Mouse (Mus musculus) C2C12 (cell line): ENCODE measurements around the gene Bcar3. TPM values are rescaled to one million over a fixed set of nuclear protein-coding genes. Genes with fewer than 3 reads are reported as not detected.

ENCODE experiments used
- H3K27me3 ChIP-seq: one replicate; pipeline ENCODE4 v1.6.1; 2011; ENCODE audit not compliant: control insufficient read depth, insufficient read depth, insufficient read length
- H3K36me3 ChIP-seq: one replicate; pipeline ENCODE4 v1.6.1; 2011; ENCODE audit not compliant: control insufficient read depth, insufficient read depth
- H3K4me3 ChIP-seq: one replicate; pipeline ENCODE4 v1.5.1; 2011; ENCODE audit warnings: mild to moderate bottlenecking, control low read depth; ENCODE audit not compliant: poor library complexity, insufficient read depth, severe bottlenecking
- H3K79me2 ChIP-seq: one replicate; pipeline ENCODE4 v1.6.1; 2011; ENCODE audit not compliant: control insufficient read depth, insufficient read depth
- H3K79me3 ChIP-seq: one replicate; pipeline ENCODE4 v1.6.1; 2011; ENCODE audit warnings: low read depth, control low read depth
- H3ac ChIP-seq: one replicate; pipeline ENCODE3; 2011; ENCODE audit warnings: low read depth; ENCODE audit not compliant: control insufficient read depth, insufficient read length
- CEBPB ChIP-seq: IDR thresholded peaks from one replicate; pipeline ENCODE4 v1.6.1; 2011; ENCODE audit warnings: low read depth, mild to moderate bottlenecking, control low read depth, moderate library complexity
- CTCF ChIP-seq: IDR thresholded peaks from one replicate; pipeline ENCODE4 v1.5.1; 2011; ENCODE audit not compliant: control insufficient read depth, insufficient read depth, insufficient read length
- FOSL1 ChIP-seq: IDR thresholded peaks from one replicate; pipeline ENCODE4 v1.8.0; 2011; ENCODE audit warnings: mild to moderate bottlenecking, low read length; ENCODE audit not compliant: poor library complexity, insufficient read depth, severe bottlenecking
- MAX ChIP-seq: IDR thresholded peaks from one replicate; pipeline ENCODE4 v1.6.1; 2011; ENCODE audit warnings: mild to moderate bottlenecking, control low read depth
- MYOD1 ChIP-seq: IDR thresholded peaks from one replicate; pipeline ENCODE4 v1.6.1; 2011; ENCODE audit warnings: low read depth; ENCODE audit not compliant: control insufficient read depth, insufficient read length
- MYOG ChIP-seq: IDR thresholded peaks from one replicate; pipeline ENCODE4 v1.6.1; 2011; ENCODE audit not compliant: control insufficient read depth, insufficient read length; ENCODE audit errors: extremely low read depth
- USF1 ChIP-seq: IDR thresholded peaks from one replicate; pipeline ENCODE4 v1.6.1; 2011; ENCODE audit warnings: low read depth, mild to moderate bottlenecking, control low read depth, moderate library complexity
- polyA plus RNA-seq: library from polyadenylated mRNA; unstranded; fragments of >200 nt; fragmentation: generic; extraction: Trizol; gene quantifications from one replicate; pipeline ENCODE4 v1.2.1, GENCODE M21; 2012; ENCODE audit warnings: missing spikeins

Bcar3 gene
- polyA plus RNA-seq, 1 experiment = 34.9 TPM

DNA sequence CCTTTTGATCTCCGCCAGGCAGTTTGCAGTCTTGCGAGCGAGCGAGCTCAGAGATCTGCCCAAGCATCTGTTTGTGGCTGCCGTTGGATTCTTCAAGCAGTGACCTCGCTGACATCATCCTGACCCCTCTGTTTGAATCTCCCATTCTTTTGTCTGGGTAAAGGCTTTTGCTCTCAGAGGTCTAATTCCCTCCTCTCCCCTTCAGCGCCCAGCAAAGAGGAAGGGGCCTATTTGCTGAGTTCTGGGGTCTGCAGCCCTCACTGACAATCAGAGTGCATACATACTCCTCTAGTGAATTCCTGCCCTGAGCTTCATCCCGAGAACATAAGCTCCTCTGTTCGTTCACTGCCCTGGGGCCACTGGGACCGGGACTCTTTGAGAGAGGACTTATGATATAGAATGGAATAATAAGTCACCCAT, 82.5 kb downstream of the Bcar3 start:
- TF ChIP-seq MYOD1 (no peak), CEBPB (no peak), USF1 (no peak), MYOG (no peak), MAX (no peak), FOSL1 (no peak), CTCF (no peak)
- H3K4me3 ChIP-seq = no peak overlapping the region
- no peaks in the 10 kb centered on the region for H3K27me3 ChIP-seq
- H3K79me3 ChIP-seq = no peaks in the 10 kb centered on the region
- no peaks in the 10 kb centered on the region for H3K36me3 ChIP-seq
- H3ac ChIP-seq = no peak overlapping the region
- H3K79me2 ChIP-seq = no peaks in the 10 kb centered on the region

DNA sequence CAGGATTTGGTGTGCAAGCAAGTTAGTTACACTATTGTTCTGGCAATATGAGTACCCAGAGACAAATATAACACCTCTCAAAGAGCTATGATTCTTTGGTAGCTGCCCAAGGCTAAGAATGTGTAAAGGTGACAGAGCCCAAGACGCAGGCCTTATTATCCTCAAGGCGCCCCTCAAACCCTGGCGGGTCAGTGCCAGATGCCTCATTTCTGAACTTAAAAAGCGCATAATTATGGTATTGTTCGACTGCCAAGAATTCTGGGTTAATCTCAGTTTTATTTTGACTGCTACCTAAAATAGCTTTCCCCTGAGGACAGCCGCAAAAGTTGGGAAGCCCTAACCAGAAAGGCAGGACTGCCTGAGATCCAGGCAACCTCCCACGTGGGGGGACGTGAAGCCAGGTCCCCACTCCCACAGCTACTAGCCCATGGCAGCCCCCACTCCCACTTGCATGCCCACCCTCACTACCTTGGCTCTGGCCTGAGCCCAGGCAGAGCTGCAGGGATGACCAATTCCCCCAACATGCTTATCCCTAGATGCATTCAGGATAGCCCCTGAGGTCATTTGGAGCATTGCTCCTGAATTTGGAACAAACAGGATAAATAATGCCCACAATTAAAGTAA, 83.0 kb downstream of the Bcar3 start:
- Histone ChIP-seq H3ac (no peak overlapping the region), H3K79me3 (no peaks in the 10 kb centered on the region), H3K79me2 (no peaks in the 10 kb centered on the region), H3K27me3 (no peaks in the 10 kb centered on the region), H3K4me3 (no peak overlapping the region), H3K36me3 (no peaks in the 10 kb centered on the region)
- peak; percentile 36 for TF ChIP-seq USF1
- TF ChIP-seq FOSL1 = no peak

DNA sequence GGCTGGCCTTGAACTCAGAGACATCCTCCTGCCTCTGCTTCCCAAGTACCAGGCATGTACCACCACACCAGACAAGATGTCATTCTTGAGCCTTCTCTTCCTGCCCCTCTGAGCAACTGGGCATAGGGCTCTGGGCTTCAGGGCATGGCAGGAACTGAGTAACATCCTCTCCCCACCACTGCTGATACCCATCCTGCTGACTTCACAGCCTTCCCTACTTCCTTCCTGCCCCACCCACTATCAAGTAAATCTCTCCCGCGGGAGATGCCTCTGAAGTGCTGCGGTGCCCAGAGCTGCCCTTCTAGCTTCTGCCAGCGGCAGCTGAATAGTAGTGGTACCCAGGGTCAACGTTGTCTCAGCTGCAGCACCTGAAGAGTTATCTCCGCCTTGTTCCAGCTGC, 84.7 kb downstream of the Bcar3 start:
- TF ChIP-seq FOSL1 (no peak), CEBPB (no peak), USF1 (no peak), MYOG (no peak), MAX (no peak), CTCF (no peak), MYOD1 (no peak)

DNA sequence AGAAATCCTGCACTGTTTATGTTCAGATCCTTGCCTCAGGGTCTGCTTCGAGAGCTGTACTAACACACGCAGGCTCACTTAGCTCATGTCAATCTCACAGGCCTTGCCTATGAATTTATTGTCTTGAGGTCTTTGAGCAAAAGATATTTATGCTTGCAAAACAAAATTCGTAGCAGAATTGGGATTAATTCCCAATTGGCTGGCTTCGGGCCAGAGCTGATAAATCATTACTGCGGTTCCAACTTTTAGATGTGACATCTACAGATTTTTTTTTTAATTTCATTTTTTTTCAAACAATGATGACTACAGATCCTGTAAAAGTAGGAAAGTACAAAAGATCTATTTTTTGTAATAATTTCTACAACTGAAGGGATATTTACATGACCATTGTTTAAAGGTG, 86.8 kb downstream of the Bcar3 start:
- Histone ChIP-seq H3K36me3 (no peaks in the 10 kb centered on the region), H3ac (no peak overlapping the region), H3K79me3 (no peaks in the 10 kb centered on the region), H3K27me3 (no peaks in the 10 kb centered on the region), H3K4me3 (no peak overlapping the region), H3K79me2 (no peaks in the 10 kb centered on the region)
- TF ChIP-seq CEBPB (no peak), MYOG (no peak), MAX (no peak), CTCF (no peak), USF1 (no peak), FOSL1 (no peak), MYOD1 (no peak)

More for the DNA sequence above, 84.7 kb downstream of the Bcar3 start:
- Histone ChIP-seq H3K27me3 (no peaks in the 10 kb centered on the region), H3K4me3 (no peak overlapping the region), H3K36me3 (no peaks in the 10 kb centered on the region), H3K79me2 (no peaks in the 10 kb centered on the region), H3K79me3 (no peaks in the 10 kb centered on the region), H3ac (no peak overlapping the region)

DNA sequence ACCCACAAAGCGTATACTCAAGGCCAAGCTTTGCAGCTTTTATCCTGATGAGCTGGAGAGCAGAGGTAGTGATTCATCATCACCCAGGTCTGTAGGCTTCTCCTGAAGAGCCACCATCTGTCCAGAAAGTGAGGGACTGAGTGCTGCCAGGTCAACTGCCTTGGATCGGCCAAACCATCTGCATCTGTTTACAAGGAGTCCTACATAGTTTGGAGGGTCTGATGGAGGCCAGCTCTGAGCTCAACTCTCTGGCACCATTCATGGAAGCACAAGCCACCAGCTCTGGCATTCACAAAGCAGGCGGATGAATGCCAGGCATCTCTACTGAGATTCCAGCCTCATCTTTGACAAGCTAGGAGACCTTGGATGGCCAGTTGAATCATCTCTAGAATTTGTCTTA, 87.7 kb downstream of the Bcar3 start:
- Histone ChIP-seq H3K27me3 (no peaks in the 10 kb centered on the region), H3K79me3 (no peaks in the 10 kb centered on the region), H3ac (no peak overlapping the region), H3K36me3 (no peaks in the 10 kb centered on the region), H3K79me2 (no peaks in the 10 kb centered on the region), H3K4me3 (no peak overlapping the region)
- TF ChIP-seq CEBPB = no peak
- TF ChIP-seq MAX = no peak
- TF ChIP-seq MYOD1 = no peak
- no peak for TF ChIP-seq USF1
- TF ChIP-seq FOSL1 = no peak
- TF ChIP-seq MYOG = no peak
- TF ChIP-seq CTCF = no peak

DNA sequence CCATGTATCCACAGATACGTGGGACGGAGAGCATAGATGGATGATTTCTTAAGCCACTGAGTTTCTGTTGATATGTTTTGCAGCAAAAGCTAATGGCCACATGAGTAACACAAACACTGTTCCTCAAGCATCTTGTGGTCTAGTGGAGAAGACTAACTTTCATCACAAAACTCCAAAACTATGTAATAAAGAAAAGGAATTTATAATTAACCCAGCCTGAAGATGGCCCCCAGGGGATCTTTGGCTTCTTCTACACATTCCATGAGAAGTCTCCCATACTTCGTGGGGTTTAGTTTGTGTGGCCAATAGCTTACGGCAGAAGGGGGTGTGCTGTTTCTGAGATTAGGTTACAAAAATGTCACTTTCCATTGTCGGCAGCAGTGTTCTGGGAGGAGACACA, 92.5 kb downstream of the Bcar3 start:
- no peak overlapping the region for H3ac ChIP-seq
- H3K4me3 ChIP-seq = no peak overlapping the region
- H3K79me2 ChIP-seq = no peaks in the 10 kb centered on the region
- TF ChIP-seq FOSL1 (no peak), USF1 (no peak), MAX (no peak)
- no peaks in the 10 kb centered on the region for H3K27me3 ChIP-seq
- no peaks in the 10 kb centered on the region for H3K36me3 ChIP-seq
- no peaks in the 10 kb centered on the region for H3K79me3 ChIP-seq
